Mouse (Mus musculus) MN1 (cell line): ENCODE results near the gene Rpl34.

Experiments
- DNase-seq: peaks from one replicate; pipeline ENCODE4 v3.0.0-alpha.2; 2016; ENCODE audit warnings: low spot score

Rpl34 gene

GRCm38 (mm10) chr3:130730189-130730653 lies at the start of gene Rpl34:
TSS of gene Rpl34 (minus strand) at chr3:130730398.
- DNase-seq, result peak; percentile 95

DNA sequence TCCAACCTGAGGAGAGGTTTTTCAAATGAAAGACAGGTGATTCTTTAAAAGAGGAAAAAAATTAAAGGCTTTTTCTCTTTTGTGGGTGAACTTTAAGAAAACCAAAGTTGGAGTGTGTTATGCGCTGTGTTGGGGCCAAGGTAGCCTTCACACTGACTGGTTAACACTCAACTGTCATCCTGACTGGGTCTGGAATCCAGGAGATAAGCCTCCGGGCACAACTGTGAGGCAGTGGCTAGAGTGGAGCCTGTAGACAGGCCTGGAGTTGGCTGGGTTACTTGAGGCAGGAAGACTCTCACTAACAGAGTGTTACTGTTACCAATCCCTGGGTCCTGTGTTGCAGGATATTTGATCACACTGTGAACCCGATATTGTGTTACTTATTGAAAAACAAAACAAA lies 38.0 kb upstream of the Rpl34 start:
- no peak for DNase-seq

- DNase-seq, result no peak
Measured at GRCm38 (mm10) chr3:130764091-130764490, 33.9 kb upstream of the Rpl34 start.

DNA sequence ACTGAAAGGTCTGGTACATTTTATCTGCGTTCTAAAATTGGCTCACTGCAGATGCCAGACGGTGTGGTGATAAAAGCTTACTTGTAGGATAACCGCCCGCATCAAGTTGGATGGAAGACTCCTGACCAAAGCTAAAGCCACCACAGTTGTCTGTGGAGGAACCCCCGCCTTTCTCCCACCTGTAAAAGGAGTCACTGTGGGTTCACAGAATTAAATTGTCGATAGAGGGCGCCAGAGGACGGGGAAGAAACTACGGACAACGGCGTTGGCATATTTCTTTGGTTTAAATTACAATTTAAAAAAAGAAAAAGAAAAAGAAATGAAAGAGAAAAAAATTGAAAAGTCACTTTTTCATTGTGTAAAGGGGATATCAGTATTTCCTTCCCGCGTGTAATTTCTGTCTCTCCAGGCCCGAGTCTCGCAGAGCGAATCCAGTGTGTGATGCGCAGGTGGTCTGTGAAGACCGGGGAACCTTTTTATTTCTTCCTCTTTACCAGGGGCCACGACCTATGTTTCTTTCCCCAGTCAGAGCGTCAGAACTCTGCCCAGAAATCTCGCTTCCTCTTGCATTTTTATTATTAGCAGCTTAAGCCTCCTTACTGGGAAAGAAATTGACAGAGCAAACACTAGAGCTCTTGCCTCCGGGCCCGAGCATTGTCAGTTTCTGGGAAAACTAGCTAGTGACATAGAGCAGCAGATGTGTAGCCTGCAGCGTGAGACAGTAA lies 30.7 kb upstream of the Rpl34 start:
- peak; percentile 81 for DNase-seq

GRCm38 (mm10) chr3:130758157-130758841 lies 28.1 kb upstream of the Rpl34 start:
- DNase-seq, result no peak

GRCm38 (mm10) chr3:130757117-130757852 lies 27.1 kb upstream of the Rpl34 start:
- DNase-seq, result no peak

DNA sequence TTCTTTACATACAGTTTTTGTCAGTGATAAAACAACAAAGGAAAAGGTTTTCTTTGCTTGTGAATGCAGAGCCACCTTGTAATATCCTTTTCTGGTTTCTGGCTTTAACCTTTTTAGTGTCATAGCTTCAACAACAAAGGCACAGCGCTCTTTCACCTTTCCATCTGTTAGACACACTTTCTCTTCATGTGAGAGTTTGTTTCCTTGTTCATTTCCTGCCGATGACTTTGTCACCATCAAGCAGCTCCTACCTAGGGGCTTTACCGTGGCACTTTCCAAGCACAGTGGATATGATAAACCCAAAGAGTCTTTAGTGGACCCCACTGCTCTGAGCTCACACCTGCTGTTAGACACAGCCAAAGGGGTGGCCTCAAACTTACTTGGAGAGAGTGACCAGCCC lies 19.0 kb upstream of the Rpl34 start:
- DNase-seq, result no peak

DNA sequence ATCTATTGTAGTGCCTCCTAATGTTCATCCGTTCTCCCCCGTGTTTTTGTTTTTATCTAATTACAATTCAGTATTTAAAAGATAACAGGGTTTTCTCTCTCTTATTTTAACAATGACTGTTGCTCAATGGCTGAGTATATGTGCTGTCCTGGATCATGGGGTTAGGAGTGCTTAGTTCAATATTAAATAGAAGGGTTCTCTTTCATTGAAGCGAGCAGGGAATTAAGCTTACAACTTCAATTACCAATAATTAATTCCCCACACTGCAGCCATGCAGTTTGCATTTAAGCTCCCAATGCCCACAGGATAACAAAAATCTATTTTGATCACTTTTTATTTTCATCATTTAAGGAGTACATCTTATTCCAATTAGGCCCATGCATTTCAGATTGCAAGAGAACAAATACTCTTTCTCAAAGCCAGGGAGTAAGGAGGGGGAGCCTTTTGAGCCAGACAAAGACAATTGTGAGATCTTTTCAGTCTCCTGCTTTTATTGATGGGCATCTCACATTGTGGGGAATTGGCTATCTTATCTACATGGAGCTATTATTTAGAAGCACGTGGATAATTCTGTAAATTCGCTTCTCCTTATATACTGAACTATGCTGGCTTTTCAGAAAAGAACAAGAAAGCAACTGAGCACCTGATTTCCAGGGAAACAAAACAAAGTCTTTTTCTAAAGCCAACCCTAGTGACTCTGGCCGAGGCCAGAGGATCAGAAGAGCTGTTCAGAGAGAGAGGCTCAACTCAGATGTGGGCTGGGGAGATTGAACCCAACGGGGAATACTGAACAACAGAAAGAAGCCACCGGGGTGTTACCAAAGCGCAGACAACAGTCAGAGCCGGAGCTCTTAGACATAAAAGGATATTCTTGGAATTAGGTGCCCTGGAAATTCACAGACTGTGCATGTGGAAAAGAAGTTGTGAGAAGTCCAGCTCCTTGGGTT lies 16.7 kb upstream of the Rpl34 start:
- DNase-seq, result no peak

GRCm38 (mm10) chr3:130737652-130738361 lies 7.6 kb upstream of the Rpl34 start:
- DNase-seq, result no peak

DNA sequence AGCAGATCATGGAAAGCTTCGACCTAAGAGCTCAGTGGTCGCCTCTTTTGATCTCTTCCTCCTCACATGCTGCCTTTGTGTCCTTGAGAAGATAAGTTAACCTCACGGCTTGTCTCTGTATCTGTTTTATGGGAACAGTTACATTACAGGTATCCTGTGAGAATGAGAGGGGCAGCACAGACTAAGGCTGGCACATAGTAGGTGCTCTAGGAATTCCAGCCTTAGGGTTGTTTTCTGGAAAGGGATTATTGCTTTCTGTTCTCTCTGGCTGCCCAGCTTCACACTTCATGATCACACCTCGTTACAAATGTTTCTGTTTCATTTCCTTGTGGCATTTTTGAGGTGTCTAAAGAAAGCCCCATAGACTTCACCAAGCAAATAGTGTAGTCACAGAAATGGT lies 6.6 kb upstream of the Rpl34 start:
- DNase-seq, result no peak

- DNase-seq, result peak; percentile 77
Measured at GRCm38 (mm10) chr3:130729472-130730188, 568 bp downstream of the Rpl34 start.

GRCm38 (mm10) chr3:130727676-130728075 lies 2.5 kb downstream of the Rpl34 start:
- DNase-seq, result peak; percentile 27

DNA sequence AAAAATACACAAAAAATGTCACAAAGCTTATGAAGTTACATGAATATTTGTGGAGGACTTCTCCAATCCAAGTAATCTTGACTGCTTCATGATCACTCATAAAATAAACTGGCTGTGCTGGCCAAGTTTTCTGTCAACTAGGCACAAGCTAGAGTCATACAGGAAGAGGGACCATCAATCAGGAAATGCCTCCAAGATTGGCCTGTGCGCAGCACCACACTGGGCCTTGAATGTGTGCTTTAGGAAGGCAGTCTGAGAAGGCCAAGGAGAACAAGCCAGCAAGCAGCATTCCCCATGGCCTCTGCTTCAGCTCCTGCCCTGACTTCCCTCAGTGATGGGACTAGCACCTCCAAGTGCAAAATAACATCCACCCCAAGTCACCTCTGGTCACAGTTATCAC lies 3.2 kb downstream of the Rpl34 start:
- DNase-seq, result no peak

- no peak for DNase-seq
Measured at GRCm38 (mm10) chr3:130725718-130726117, 4.5 kb downstream of the Rpl34 start.

GRCm38 (mm10) chr3:130722733-130723478 lies 7.3 kb downstream of the Rpl34 start:
- DNase-seq, result no peak

GRCm38 (mm10) chr3:130720225-130720624 lies 10.0 kb downstream of the Rpl34 start:
- DNase-seq, result no peak

- DNase-seq, result no peak
Measured at GRCm38 (mm10) chr3:130718871-130719270, 11.3 kb downstream of the Rpl34 start.

- no peak for DNase-seq
Measured at GRCm38 (mm10) chr3:130716555-130716954, 13.6 kb downstream of the Rpl34 start.

GRCm38 (mm10) chr3:130714775-130715568 lies 15.2 kb downstream of the Rpl34 start:
- DNase-seq, result peak; percentile 76
